Mouse (Mus musculus) T-helper 1 cell (primary cell): ENCODE results near the gene Smyd1.
"Not testable (repeated sequence)": the region's sequence is repeated elsewhere in the genome, so short reads cannot be mapped to it uniquely, and the experiment has no call there.

ENCODE experiments used
- in situ Hi-C: fragments of 300-600 bp; cut with MboI, MseI; formaldehyde crosslinking; loops from one replicate; pipeline ENCODE4 v1.15.1; 2025; ENCODE audit warnings: high pct_unique_total_duplicates

Smyd1 gene

GRCm38 (mm10) chr6:71329881-71330280 is 7.8 kb upstream of the Smyd1 start:
- in situ Hi-C loops = no loop called here

- in situ Hi-C loops = loop anchor here (5.0 kb wide), 1 partner anchor 1277 kb away; no protein-coding TSS in a partner anchor
These were observed 2.8 kb upstream of the Smyd1 start for GRCm38 (mm10) chr6:71324816-71325215.

DNA sequence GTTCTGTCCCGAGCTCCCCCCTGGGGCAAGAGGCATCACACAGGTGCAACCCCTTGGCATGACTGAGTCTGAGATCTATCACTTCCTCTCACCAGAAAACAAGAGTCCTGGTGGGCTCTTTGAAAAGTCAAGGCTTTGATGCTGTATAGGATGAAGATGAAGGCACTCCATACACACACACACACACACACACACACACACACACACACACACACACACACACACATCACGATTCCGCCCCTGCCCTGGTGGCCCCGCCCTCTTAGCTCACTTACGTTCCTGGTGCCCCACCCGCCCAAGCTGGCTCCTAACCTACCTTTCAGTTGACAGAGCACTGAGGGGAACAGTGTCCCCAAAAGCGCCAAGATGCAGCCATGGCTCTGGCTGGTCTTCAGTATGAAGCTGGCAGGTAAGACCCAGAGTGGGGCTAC is 473 bp upstream of the Smyd1 start, which contains the start of gene Cd8b1:
Cd8b1 (plus strand) TSS at position 298 of the 431 bp plus-strand sequence.
- in situ Hi-C loops = loop anchor here (5.0 kb wide), 1 partner anchor 1280 kb away; no protein-coding TSS in a partner anchor

- in situ Hi-C loops = no loop called here
These were observed 14.5 kb downstream of the Smyd1 start for GRCm38 (mm10) chr6:71307486-71307885.

- in situ Hi-C loops = no loop called here
These were observed 19.8 kb downstream of the Smyd1 start for GRCm38 (mm10) chr6:71302097-71302731.

GRCm38 (mm10) chr6:71298751-71299150 is 23.3 kb downstream of the Smyd1 start:
- in situ Hi-C loops = loop anchor here (5.0 to 10.0 kb wide), 3 partner anchors 99 to 506 kb away; no protein-coding TSS in a partner anchor

DNA sequence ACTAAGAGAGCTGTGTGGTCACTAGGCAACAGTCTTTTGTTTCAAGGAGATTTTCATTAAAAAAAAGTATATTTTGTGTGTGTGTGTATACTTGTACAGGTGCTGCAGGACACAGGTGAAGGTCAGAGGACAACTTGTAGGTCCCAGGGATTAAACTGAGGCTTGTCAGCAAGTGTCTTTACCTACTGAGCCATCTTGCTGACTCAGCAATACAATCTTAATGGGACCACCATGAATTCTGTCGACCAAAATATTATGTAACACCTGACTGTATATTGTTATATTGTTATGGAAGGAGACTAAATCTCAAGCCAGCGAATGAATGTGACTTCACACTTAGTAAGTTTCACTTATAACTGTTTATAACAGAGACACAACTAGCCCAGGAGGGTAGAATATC is 24.0 kb downstream of the Smyd1 start:
- in situ Hi-C loops = loop anchor here (5.0 to 10.0 kb wide), 3 partner anchors 99 to 507 kb away; no protein-coding TSS in a partner anchor

- in situ Hi-C loops = loop anchor here (5.0 to 10.0 kb wide), 3 partner anchors 102 to 509 kb away; no protein-coding TSS in a partner anchor
These were observed 26.7 kb downstream of the Smyd1 start for GRCm38 (mm10) chr6:71295303-71295702.

DNA sequence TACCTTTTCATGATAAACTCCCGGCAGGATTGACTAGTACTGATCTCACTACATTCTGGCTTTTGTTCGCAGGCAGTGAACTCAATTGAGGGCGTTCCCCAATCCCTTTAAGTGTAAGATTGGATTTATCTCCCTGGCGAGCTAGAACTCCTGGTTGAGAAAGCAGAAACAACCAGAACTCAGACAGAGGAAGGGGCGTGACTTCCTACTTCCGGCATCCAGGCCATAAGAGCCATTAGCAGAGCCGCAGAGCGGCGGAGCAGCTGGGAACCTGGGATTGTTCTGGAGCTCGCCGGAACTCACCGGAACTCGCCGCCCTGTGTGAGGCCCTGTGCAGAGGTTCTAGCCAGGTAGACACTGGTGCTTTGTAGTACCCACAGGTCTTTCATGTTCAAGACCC is 28.5 kb downstream of the Smyd1 start:
- in situ Hi-C loops = loop anchor here (10.0 kb wide), 1 partner anchor 511 kb away; no protein-coding TSS in a partner anchor

- in situ Hi-C loops = no loop called here
These were observed 42.6 kb downstream of the Smyd1 start for GRCm38 (mm10) chr6:71279418-71279817.

GRCm38 (mm10) chr6:71274621-71275020 is 47.4 kb downstream of the Smyd1 start:
- in situ Hi-C loops = no loop called here

DNA sequence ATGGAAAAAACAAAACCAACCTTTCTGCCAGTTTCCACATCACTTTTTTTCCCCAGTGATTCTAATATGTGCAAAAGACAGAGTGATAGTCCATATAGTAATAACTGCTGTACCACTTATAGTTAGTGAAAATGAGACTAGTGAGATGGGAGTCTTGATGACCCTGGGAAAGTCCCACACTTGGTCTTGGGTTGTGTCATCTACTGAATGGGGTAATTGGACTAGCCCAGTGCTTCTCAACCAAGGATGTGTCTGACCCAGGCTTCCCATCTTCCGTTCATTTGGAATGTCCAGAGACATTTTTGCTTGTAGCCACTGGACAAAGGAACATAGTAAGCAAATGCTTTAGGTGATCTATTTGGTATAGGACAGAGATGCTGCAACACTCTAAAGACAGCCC is 48.3 kb downstream of the Smyd1 start:
- in situ Hi-C loops = no loop called here

- in situ Hi-C loops = no loop called here
These were observed 49.7 kb downstream of the Smyd1 start for GRCm38 (mm10) chr6:71272316-71272741.

DNA sequence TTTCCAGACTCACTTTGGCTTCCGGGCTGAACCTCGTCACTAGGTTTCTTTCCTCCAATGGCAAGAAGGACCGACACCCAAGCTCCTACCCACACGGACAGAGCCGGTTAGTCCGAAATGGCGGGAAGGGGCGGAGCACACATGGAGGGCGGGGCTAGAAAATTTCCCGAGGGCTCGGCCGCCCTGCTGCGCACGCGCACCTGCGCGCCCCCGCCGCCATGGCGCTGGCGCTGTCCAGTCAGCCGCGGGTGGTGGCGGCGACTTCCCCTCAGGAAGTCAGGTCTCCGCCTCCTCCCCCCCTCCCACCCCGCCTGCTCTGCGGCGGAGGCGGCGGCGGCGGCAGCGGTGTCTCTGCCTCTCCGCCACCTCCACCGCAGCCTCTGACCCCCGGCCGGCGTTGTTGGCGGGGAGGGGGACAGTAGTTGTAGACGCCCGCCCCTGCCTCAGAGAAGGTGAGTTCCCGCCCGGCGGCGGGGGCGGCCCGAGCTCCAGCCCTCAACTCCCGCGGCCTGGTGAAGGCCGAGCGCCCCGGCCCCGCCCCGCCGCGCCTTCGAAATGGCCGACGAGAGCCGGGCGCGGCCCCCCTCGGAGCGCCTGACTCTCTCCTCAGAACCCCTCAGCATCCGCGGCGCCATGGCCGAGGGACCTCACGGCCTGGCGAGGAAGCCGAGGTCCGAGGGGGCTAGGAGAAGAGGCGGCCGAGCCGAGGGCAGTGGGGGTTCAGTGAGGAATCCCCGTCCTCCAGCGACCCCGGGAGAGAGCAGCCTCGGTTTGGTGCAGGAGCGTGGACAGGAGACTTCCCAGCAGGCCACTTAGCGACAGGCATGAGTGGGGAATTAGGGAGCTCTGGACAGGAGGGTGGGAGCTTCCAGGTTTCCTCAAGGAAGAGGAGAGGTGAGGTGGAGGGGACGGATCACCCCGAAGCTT is 50.4 kb downstream of the Smyd1 start, which contains the start of gene Krcc1:
Krcc1 (plus strand) TSS at position 289 of the 927 bp plus-strand sequence.
- in situ Hi-C loops = no loop called here

DNA sequence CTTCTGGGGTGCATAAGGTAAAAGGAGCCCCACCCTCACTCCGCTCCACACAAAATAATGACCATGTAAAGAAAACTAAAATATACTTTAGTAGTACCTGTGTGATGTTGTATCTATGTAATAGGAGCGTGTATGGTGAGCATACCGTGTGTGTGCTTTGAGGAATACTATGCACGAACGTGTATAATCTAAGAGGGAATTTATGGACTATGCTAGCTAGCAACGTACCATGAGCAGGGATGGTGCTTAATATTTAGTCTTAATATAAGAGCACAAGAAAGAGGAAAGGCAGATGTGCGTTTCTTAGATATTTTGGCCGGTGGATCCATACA is 51.0 kb downstream of the Smyd1 start:
- in situ Hi-C loops = no loop called here

GRCm38 (mm10) chr6:71270301-71271056 is 51.6 kb downstream of the Smyd1 start:
- in situ Hi-C loops = no loop called here

DNA sequence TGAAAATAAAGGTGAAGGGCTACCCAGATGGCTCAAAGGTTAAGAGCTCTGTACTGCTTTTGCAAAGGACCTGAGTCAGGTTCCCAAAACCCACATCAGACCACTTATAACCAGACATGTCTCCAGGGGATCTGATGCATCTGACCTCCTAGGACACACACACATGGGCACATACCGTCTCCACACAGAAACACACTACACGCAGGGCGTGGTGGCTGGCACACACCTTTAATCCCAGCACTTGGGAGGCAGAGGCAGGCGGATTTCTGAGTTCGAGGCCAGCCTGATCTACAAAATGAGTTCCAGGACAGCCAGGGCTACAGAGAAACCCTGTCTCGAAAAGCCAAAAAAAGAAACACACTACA is 52.4 kb downstream of the Smyd1 start:
- in situ Hi-C loops = not testable (repeated sequence)

DNA sequence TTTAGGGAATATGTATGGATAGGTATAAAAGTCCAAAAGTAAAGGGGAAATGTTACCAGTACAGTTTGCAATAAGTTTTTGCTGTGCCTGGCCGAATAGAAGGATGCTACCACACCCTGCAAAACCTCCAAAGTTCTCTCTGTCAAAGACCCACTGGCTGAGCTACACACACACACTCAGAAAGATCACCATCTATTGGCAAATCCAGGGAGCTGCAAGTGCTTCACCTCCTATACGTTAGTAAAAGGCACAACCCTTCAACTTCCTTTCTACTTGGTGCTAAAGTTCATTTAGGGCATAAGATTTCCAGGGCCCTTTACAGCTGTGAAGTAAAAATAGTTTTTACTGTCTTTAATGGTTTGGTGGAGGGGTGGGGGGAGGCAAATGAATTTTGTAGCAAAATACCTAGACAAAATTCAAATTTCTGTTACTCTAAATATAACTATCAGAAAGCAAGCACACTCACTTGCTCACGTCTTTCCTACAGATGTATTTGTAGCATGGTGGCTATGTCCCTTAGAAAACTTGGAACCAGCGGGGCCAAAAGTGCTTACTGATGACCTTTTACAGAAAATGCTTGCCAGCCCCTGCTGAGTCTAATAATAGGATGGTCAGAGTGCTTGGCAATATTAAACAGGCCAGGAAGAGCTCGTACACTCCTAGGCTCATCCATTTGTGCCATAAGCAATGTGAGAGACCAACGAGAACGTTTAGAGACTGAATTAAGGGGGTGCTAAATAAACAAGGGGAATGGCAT is 52.9 kb downstream of the Smyd1 start:
- in situ Hi-C loops = no loop called here

DNA sequence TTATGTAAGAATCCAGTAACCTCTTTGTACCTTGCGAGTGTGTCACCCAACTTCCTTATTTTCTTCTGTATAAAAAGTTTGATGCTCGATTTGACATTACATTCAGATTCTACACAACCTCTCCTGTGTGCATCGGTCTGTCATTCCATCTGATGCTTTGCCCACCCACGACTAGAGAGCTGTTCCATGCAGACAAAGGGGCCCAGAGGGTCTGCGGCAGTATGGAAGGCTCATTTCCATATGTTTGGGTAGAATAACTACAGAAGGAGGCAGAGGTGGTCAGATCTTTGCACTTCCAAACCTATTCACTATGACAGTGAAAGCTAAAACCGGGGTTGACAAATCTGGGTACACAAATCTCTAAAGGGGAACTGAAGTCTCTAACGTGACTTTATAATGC is 54.4 kb downstream of the Smyd1 start:
- in situ Hi-C loops = not testable (repeated sequence)

GRCm38 (mm10) chr6:71262142-71262833 is 59.7 kb downstream of the Smyd1 start:
- in situ Hi-C loops = no loop called here
